Mouse (Mus musculus): Measurements from ENCODE around the gene Ormdl2. TPM values are rescaled to one million over a fixed set of nuclear protein-coding genes. Genes with fewer than 3 reads are reported as not detected.

Ormdl2 gene
- polyA plus RNA-seq, 1 experiment from 2014 or later = 55.8 TPM

- Histone ChIP-seq H3K27me3 (ENCODE audit: insufficient read depth, low read length) (no peaks in the 10 kb centered on the region), H3K9ac (no peak overlapping the region), H3K27ac (ENCODE audit: low read depth) (no peak overlapping the region), H3K9me3 (ENCODE audit: low read depth, low read length) (no peaks in the 10 kb centered on the region), H3K4me3 (ENCODE audit: low read depth, low read length) (no peak overlapping the region), H3K4me1 (ENCODE audit: insufficient read depth) (peaks cover 3% of the 10 kb centered on the region; the same call in 1 of the 2 replicates), H3K36me3 (ENCODE audit: insufficient read depth) (no peaks in the 10 kb centered on the region), H3K4me2 (no peak overlapping the region)
- ATAC-seq (ENCODE audit: insufficient read depth) (no peak), DNase-seq (peak; percentile 44)
- WGBS = 25% methylated on average over 5 of the region's 5 CpGs
- peak; percentile 57 for TF ChIP-seq CTCF (IDR thresholded peaks at IDR 0.05; ENCODE audit: low read depth)
Observed at GRCm38 (mm10) chr10:128773685-128774084, 47.8 kb downstream of the Ormdl2 start.

- H3K27ac ChIP-seq (ENCODE audit: low read depth) = no peak overlapping the region
- DNase-seq (peak; percentile 24), ATAC-seq (ENCODE audit: insufficient read depth) (no peak)
- H3K27me3 ChIP-seq (ENCODE audit: insufficient read depth, low read length) = no peaks in the 10 kb centered on the region
- H3K4me2 ChIP-seq = no peak overlapping the region
- H3K9me3 ChIP-seq (ENCODE audit: low read depth, low read length) = no peaks in the 10 kb centered on the region
- H3K9ac ChIP-seq = no peak overlapping the region
- WGBS = 75% methylated on average over 2 of the region's 2 CpGs
- H3K4me1 ChIP-seq (ENCODE audit: insufficient read depth) = no peaks in the 10 kb centered on the region
- no peak overlapping the region for H3K4me3 ChIP-seq (ENCODE audit: low read depth, low read length)
- H3K36me3 ChIP-seq (ENCODE audit: insufficient read depth) = 0 out of 2 replicates have a peak, but pooled peaks cover 4% of the 10 kb centered on the region
- peak; percentile 40; the same call in 1 of the 2 replicates for TF ChIP-seq CTCF (IDR thresholded peaks at IDR 0.05; ENCODE audit: low read depth)
Observed at GRCm38 (mm10) chr10:128772895-128773294, 48.5 kb downstream of the Ormdl2 start.

Other genes starting within 250 kb of the Ormdl2 start
- 20.2 and 22.9 TPM in 2 replicates for gene Erbb3, start 232.0 kb downstream of the Ormdl2 start, polyA plus RNA-seq (2014; fragmentation: Nextera tagmentation; extraction: Ambion mirVana)
- 1,029 and 1,115 TPM in 2 replicates for gene Rps26, start 194.9 kb downstream of the Ormdl2 start, polyA plus RNA-seq (2014; fragmentation: Nextera tagmentation; extraction: Ambion mirVana)
- 2.0 and 3.5 TPM in 2 replicates for gene Ikzf4, start 175.7 kb downstream of the Ormdl2 start, polyA plus RNA-seq (2014; fragmentation: Nextera tagmentation; extraction: Ambion mirVana)
- gene Suox, start 147.6 kb downstream of the Ormdl2 start, polyA plus RNA-seq (2014; fragmentation: Nextera tagmentation; extraction: Ambion mirVana) = 9.3 and 9.8 TPM in 2 replicates
- 63.6 and 66.8 TPM in 2 replicates for gene Rab5b, start 125.4 kb downstream of the Ormdl2 start, polyA plus RNA-seq (2014; fragmentation: Nextera tagmentation; extraction: Ambion mirVana)
- gene Pmel, start 117.5 kb downstream of the Ormdl2 start, polyA plus RNA-seq (2014; fragmentation: Nextera tagmentation; extraction: Ambion mirVana) = 1.4 TPM in 2 replicates
- gene Cdk2, start 116.6 kb downstream of the Ormdl2 start, polyA plus RNA-seq (2014; fragmentation: Nextera tagmentation; extraction: Ambion mirVana) = 105 and 109 TPM in 2 replicates
- 6.9 and 7.0 TPM in 2 replicates for gene Dgka, start 76.8 kb downstream of the Ormdl2 start, polyA plus RNA-seq (2014; fragmentation: Nextera tagmentation; extraction: Ambion mirVana)
- gene Pym1, start 73.8 kb downstream of the Ormdl2 start, polyA plus RNA-seq (2014; fragmentation: Nextera tagmentation; extraction: Ambion mirVana) = 37.4 and 39.1 TPM in 2 replicates
- gene Mmp19, start 30.7 kb downstream of the Ormdl2 start, polyA plus RNA-seq (2014; fragmentation: Nextera tagmentation; extraction: Ambion mirVana) = 1.5 and 2.1 TPM in 2 replicates
- 34.9 and 38.2 TPM in 2 replicates for gene Dnajc14, start 17.6 kb downstream of the Ormdl2 start, polyA plus RNA-seq (2014; fragmentation: Nextera tagmentation; extraction: Ambion mirVana)
- 12.1 and 15.1 TPM in 2 replicates for gene Tmem198b, start 17.3 kb downstream of the Ormdl2 start, polyA plus RNA-seq (2014; fragmentation: Nextera tagmentation; extraction: Ambion mirVana)
- gene Sarnp, start 4.3 kb downstream of the Ormdl2 start, polyA plus RNA-seq (2014; fragmentation: Nextera tagmentation; extraction: Ambion mirVana) = 223 and 227 TPM in 2 replicates
- gene Gdf11, start 70.1 kb upstream of the Ormdl2 start, polyA plus RNA-seq (2014; fragmentation: Nextera tagmentation; extraction: Ambion mirVana) = 3.5 and 4.5 TPM in 2 replicates
- gene Cd63, start 79.3 kb upstream of the Ormdl2 start, polyA plus RNA-seq (2014; fragmentation: Nextera tagmentation; extraction: Ambion mirVana) = 458 and 459 TPM in 2 replicates
- 10.5 and 12.5 TPM in 2 replicates for gene Rdh5, start 101.2 kb upstream of the Ormdl2 start, polyA plus RNA-seq (2014; fragmentation: Nextera tagmentation; extraction: Ambion mirVana)
- 175 and 180 TPM in 2 replicates for gene Bloc1s1, start 102.4 kb upstream of the Ormdl2 start, polyA plus RNA-seq (2014; fragmentation: Nextera tagmentation; extraction: Ambion mirVana)
- 1.5 and 2.1 TPM in 2 replicates for gene Itga7, start 112.2 kb upstream of the Ormdl2 start, polyA plus RNA-seq (2014; fragmentation: Nextera tagmentation; extraction: Ambion mirVana)
- gene Mettl7b, start 139.3 kb upstream of the Ormdl2 start, polyA plus RNA-seq (2014; fragmentation: Nextera tagmentation; extraction: Ambion mirVana) = not detected in 2 replicates
- not detected in 2 replicates for gene Olfr9, start 167.8 kb upstream of the Ormdl2 start, polyA plus RNA-seq (2014; fragmentation: Nextera tagmentation; extraction: Ambion mirVana)
- gene Olfr763, start 189.1 kb upstream of the Ormdl2 start, polyA plus RNA-seq (2014; fragmentation: Nextera tagmentation; extraction: Ambion mirVana) = not detected in 2 replicates
- gene Olfr764-ps1, start 218.3 kb upstream of the Ormdl2 start, polyA plus RNA-seq (2014; fragmentation: Nextera tagmentation; extraction: Ambion mirVana) = not detected in 2 replicates
- gene Olfr765, start 228.4 kb upstream of the Ormdl2 start, polyA plus RNA-seq (2014; fragmentation: Nextera tagmentation; extraction: Ambion mirVana) = not detected in 2 replicates
- gene Olfr766-ps1, start 247.3 kb upstream of the Ormdl2 start, polyA plus RNA-seq (2014; fragmentation: Nextera tagmentation; extraction: Ambion mirVana) = not detected in 2 replicates

All from lung, embryonic 14.5 days (tissue).